Mouse (Mus musculus): ENCODE results near the gene Trmt5. TPM values are rescaled to one million over a fixed set of nuclear protein-coding genes. Genes with fewer than 3 reads are reported as not detected.

Trmt5 gene
- polyA plus RNA-seq, 1 experiment from 2014 or later: 19.2 TPM

- no peaks in the 10 kb centered on the region for H3K27me3 ChIP-seq (ENCODE audit: control insufficient read depth, insufficient read depth, low read length)
- ATAC-seq (ENCODE audit: low FRiP score) (no peak), DNase-seq (ENCODE audit: low spot score) (no peak)
- H3K27ac ChIP-seq (ENCODE audit: low read depth, low read length): no peak overlapping the region
- no peaks in the 10 kb centered on the region for H3K4me1 ChIP-seq (replicated peaks; ENCODE audit: control insufficient read depth, insufficient read depth, low read length)
- no peak overlapping the region for H3K4me3 ChIP-seq (ENCODE audit: low read depth, low read length)
- 96% methylated on average over 1 of the region's 1 CpGs for WGBS
- H3K36me3 ChIP-seq (ENCODE audit: control insufficient read depth, insufficient read depth, low read length): no peaks in the 10 kb centered on the region
- no peak overlapping the region for H3K9ac ChIP-seq (ENCODE audit: low read depth, low read length)
- no peak overlapping the region for H3K4me2 ChIP-seq (replicated peaks; ENCODE audit: low read depth, low read length)
- H3K9me3 ChIP-seq (ENCODE audit: control insufficient read depth, low read length): no peaks in the 10 kb centered on the region
Observed at GRCm38 (mm10) chr12:73260339-73260738, 26.2 kb downstream of the Trmt5 start.

DNA sequence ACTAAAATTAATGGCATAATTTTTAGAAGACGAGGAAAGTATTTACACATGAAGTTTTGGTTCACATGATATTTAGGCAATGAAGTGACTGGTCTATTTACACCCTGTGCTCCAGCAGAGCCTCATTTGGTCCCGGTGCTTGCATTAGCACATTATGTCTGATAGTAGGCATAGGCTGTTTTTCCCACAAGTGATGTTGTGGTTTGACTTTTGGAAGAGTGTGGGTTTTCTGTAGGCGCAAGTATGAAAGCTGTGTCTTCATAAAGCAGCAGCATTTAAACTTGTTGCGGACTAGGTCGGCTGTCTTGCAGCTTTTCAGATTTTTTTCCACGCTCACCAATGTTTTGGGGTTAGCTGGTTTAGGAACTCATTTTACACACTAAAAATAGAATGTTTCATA, 27.2 kb downstream of the Trmt5 start:
- ATAC-seq (ENCODE audit: low FRiP score) (no peak), DNase-seq (ENCODE audit: low spot score) (no peak)
- no peaks in the 10 kb centered on the region for H3K4me1 ChIP-seq (replicated peaks; ENCODE audit: control insufficient read depth, insufficient read depth, low read length)
- H3K9me3 ChIP-seq (ENCODE audit: control insufficient read depth, low read length): no peaks in the 10 kb centered on the region
- 96% methylated on average over 6 of the region's 6 CpGs for WGBS
- no peak overlapping the region for H3K27ac ChIP-seq (ENCODE audit: low read depth, low read length)
- H3K9ac ChIP-seq (ENCODE audit: low read depth, low read length): no peak overlapping the region
- no peaks in the 10 kb centered on the region for H3K36me3 ChIP-seq (ENCODE audit: control insufficient read depth, insufficient read depth, low read length)
- no peak overlapping the region for H3K4me2 ChIP-seq (replicated peaks; ENCODE audit: low read depth, low read length)
- no peaks in the 10 kb centered on the region for H3K27me3 ChIP-seq (ENCODE audit: control insufficient read depth, insufficient read depth, low read length)
- no peak overlapping the region for H3K4me3 ChIP-seq (ENCODE audit: low read depth, low read length)

GRCm38 (mm10) chr12:73255006-73255405, 31.5 kb downstream of the Trmt5 start:
- 78% methylated on average over 2 of the region's 2 CpGs for WGBS
- no peaks in the 10 kb centered on the region for H3K27me3 ChIP-seq (ENCODE audit: control insufficient read depth, insufficient read depth, low read length)
- ATAC-seq (ENCODE audit: low FRiP score): no peak
- DNase-seq (ENCODE audit: low spot score): no peak
- no peaks in the 10 kb centered on the region for H3K9me3 ChIP-seq (ENCODE audit: control insufficient read depth, low read length)
- no peaks in the 10 kb centered on the region for H3K4me1 ChIP-seq (replicated peaks; ENCODE audit: control insufficient read depth, insufficient read depth, low read length)
- no peaks in the 10 kb centered on the region for H3K36me3 ChIP-seq (ENCODE audit: control insufficient read depth, insufficient read depth, low read length)
- H3K4me2 ChIP-seq (replicated peaks; ENCODE audit: low read depth, low read length): no peak overlapping the region
- H3K9ac ChIP-seq (ENCODE audit: low read depth, low read length): no peak overlapping the region
- H3K27ac ChIP-seq (ENCODE audit: low read depth, low read length): no peak overlapping the region
- H3K4me3 ChIP-seq (ENCODE audit: low read depth, low read length): no peak overlapping the region

GRCm38 (mm10) chr12:73245687-73246086, 40.8 kb downstream of the Trmt5 start:
- Histone ChIP-seq H3K4me1 (replicated peaks; ENCODE audit: control insufficient read depth, insufficient read depth, low read length) (no peaks in the 10 kb centered on the region), H3K4me2 (replicated peaks; ENCODE audit: low read depth, low read length) (no peak overlapping the region), H3K36me3 (ENCODE audit: control insufficient read depth, insufficient read depth, low read length) (no peaks in the 10 kb centered on the region), H3K9ac (ENCODE audit: low read depth, low read length) (no peak overlapping the region), H3K4me3 (ENCODE audit: low read depth, low read length) (no peak overlapping the region), H3K27ac (ENCODE audit: low read depth, low read length) (no peak overlapping the region), H3K9me3 (ENCODE audit: control insufficient read depth, low read length) (no peaks in the 10 kb centered on the region), H3K27me3 (ENCODE audit: control insufficient read depth, insufficient read depth, low read length) (no peaks in the 10 kb centered on the region)
- WGBS: 83% methylated on average over 5 of the region's 5 CpGs
- DNase-seq (ENCODE audit: low spot score) (no peak), ATAC-seq (ENCODE audit: low FRiP score) (no peak)

DNA sequence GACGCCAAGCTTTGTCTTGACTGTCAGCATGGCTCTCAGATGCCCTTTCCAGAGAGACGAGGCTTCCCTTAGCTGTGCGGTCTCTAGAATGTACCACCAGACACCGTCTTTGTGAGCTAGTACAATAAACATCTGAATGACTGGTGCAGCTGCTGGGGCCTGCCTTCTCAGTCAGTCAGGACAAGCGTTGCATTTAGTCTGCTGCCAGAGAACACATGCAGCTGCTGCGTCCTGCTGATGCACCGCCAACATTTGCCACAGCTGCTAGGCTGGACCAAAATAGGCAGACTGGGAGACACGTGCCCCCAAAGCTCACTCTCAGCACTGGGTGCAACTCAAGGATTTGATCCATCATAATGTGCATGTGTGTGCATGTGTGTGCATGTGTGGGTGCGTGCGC, 44.5 kb downstream of the Trmt5 start:
- Histone ChIP-seq H3K9ac (ENCODE audit: low read depth, low read length) (no peak overlapping the region), H3K9me3 (ENCODE audit: control insufficient read depth, low read length) (no peaks in the 10 kb centered on the region), H3K4me2 (replicated peaks; ENCODE audit: low read depth, low read length) (no peak overlapping the region), H3K36me3 (ENCODE audit: control insufficient read depth, insufficient read depth, low read length) (no peaks in the 10 kb centered on the region), H3K4me3 (ENCODE audit: low read depth, low read length) (no peak overlapping the region), H3K27ac (ENCODE audit: low read depth, low read length) (no peak overlapping the region), H3K27me3 (ENCODE audit: control insufficient read depth, insufficient read depth, low read length) (no peaks in the 10 kb centered on the region), H3K4me1 (replicated peaks; ENCODE audit: control insufficient read depth, insufficient read depth, low read length) (no peaks in the 10 kb centered on the region)
- DNase-seq (ENCODE audit: low spot score): peak; percentile 49
- WGBS: 45% methylated on average over 10 of the region's 10 CpGs
- peak; percentile 72; the same call in 1 of the 2 replicates for ATAC-seq (ENCODE audit: low FRiP score)

- Histone ChIP-seq H3K27me3 (ENCODE audit: control insufficient read depth, insufficient read depth, low read length) (no peaks in the 10 kb centered on the region), H3K27ac (ENCODE audit: low read depth, low read length) (no peak overlapping the region), H3K4me1 (replicated peaks; ENCODE audit: control insufficient read depth, insufficient read depth, low read length) (no peaks in the 10 kb centered on the region), H3K4me3 (ENCODE audit: low read depth, low read length) (no peak overlapping the region), H3K9ac (ENCODE audit: low read depth, low read length) (no peak overlapping the region), H3K9me3 (ENCODE audit: control insufficient read depth, low read length) (no peaks in the 10 kb centered on the region), H3K4me2 (replicated peaks; ENCODE audit: low read depth, low read length) (no peak overlapping the region), H3K36me3 (ENCODE audit: control insufficient read depth, insufficient read depth, low read length) (no peaks in the 10 kb centered on the region)
- ATAC-seq (ENCODE audit: low FRiP score) (no peak), DNase-seq (ENCODE audit: low spot score) (no peak)
- 81% methylated on average over 2 of the region's 2 CpGs for WGBS
Observed at GRCm38 (mm10) chr12:73232586-73232985, 53.9 kb downstream of the Trmt5 start.

DNA sequence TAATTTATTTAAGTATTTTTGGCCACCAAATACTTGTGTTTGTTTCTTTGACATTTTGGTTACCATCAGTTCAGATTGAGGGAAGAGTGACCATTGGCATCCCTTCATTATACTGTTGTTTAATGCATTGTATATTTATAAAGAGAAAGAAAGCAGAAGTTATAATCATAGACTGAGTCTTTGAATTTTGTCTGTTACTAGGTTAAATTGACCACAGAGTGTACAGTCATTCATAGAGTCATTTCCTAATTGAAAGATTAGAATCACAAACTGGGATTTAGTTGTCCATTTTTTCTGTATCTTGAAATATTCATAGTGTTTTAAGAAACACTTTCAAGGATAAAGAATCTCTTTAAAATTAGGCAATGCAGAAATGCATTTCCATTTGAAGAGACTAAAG, 55.0 kb downstream of the Trmt5 start:
- Histone ChIP-seq H3K4me2 (replicated peaks; ENCODE audit: low read depth, low read length) (no peak overlapping the region), H3K9me3 (ENCODE audit: control insufficient read depth, low read length) (no peaks in the 10 kb centered on the region), H3K4me1 (replicated peaks; ENCODE audit: control insufficient read depth, insufficient read depth, low read length) (no peaks in the 10 kb centered on the region), H3K27me3 (ENCODE audit: control insufficient read depth, insufficient read depth, low read length) (no peaks in the 10 kb centered on the region), H3K4me3 (ENCODE audit: low read depth, low read length) (no peak overlapping the region), H3K9ac (ENCODE audit: low read depth, low read length) (no peak overlapping the region), H3K27ac (ENCODE audit: low read depth, low read length) (no peak overlapping the region), H3K36me3 (ENCODE audit: control insufficient read depth, insufficient read depth, low read length) (no peaks in the 10 kb centered on the region)
- no peak for DNase-seq (ENCODE audit: low spot score)
- no peak for ATAC-seq (ENCODE audit: low FRiP score)

DNA sequence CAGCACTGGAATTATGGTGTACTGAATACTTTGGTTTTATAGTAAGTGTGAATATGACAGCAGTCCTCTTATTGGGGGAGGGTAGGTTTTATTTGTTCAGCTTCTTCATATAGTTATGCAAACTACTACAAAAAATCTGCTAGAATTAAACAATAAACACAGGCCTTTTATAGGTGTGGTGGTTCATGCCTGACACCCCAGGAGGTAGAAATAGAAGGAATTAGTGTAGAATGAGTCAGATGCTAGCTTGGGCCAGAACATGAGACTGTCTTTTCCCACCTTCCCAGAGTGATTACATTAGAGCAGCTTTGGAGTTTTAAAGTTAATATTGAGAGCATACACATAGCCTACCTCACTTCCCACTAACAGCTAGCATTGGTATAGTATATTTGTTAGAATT, 56.3 kb downstream of the Trmt5 start:
- Histone ChIP-seq H3K4me2 (replicated peaks; ENCODE audit: low read depth, low read length) (no peak overlapping the region), H3K27ac (ENCODE audit: low read depth, low read length) (no peak overlapping the region), H3K9me3 (ENCODE audit: control insufficient read depth, low read length) (no peaks in the 10 kb centered on the region), H3K4me1 (replicated peaks; ENCODE audit: control insufficient read depth, insufficient read depth, low read length) (no peaks in the 10 kb centered on the region), H3K4me3 (ENCODE audit: low read depth, low read length) (no peak overlapping the region), H3K9ac (ENCODE audit: low read depth, low read length) (no peak overlapping the region), H3K36me3 (ENCODE audit: control insufficient read depth, insufficient read depth, low read length) (no peaks in the 10 kb centered on the region), H3K27me3 (ENCODE audit: control insufficient read depth, insufficient read depth, low read length) (no peaks in the 10 kb centered on the region)
- ATAC-seq (ENCODE audit: low FRiP score) (no peak), DNase-seq (ENCODE audit: low spot score) (no peak)

All from hindbrain, embryonic 11.5 days (tissue).